In the genomic region with DNA sequence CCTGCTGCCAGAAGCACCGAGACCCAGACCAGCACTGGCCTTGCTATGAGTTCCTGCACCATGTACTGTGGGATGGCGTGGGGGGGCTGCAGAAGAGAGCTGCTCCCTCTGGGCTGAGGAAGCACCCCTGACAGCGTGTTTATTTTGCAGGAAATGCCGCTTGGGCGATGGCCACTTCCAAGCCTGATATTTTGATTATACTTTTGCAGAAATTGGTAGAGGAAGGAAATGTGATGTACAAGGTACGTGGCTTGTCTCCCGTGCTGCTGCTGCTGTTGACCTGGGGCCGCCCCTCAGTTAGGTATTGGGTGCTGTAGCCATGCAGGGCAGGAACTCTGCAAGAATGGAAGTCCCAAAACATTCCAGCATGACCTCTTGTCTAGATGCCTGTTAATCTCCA, we compare ENCODE assay signal across 11 mouse cellular contexts. TPM values are rescaled to one million over a fixed set of nuclear protein-coding genes. Genes with fewer than 3 reads are reported as not detected.
DNase-seq lines count a peak whose midpoint lies in the region; ATAC-seq and TF ChIP-seq lines count a peak whose summit lies in the region.
"Had no signal": no experiment of that assay in that cellular context is flagged by ENCODE, and none has a peak within 500 bp of the region (broad histone marks: within the 10 kb centered on the region; RNA-seq: fewer than 3 reads in every experiment).

No protein-coding gene starts in this region.

- no peak for TF ChIP-seq CTCF in heart, postnatal 0 days (IDR thresholded peaks at IDR 0.05; ENCODE audit: low read depth)
- TF ChIP-seq CTCF in lung, embryonic 14.5 days (IDR thresholded peaks at IDR 0.05; ENCODE audit: low read depth), result no peak

- H3K4me2 ChIP-seq in hindbrain, embryonic 13.5 days, result no peak overlapping the region
- no peak overlapping the region for H3K4me2 ChIP-seq in hindbrain, embryonic 11.5 days (replicated peaks; ENCODE audit: low read depth, low read length)
- no peak overlapping the region for H3K4me2 ChIP-seq in heart, postnatal 0 days (ENCODE audit: low read depth, low read length)
- no peak overlapping the region for H3K4me2 ChIP-seq in lung, embryonic 14.5 days
- H3K4me2 ChIP-seq: embryonic facial prominence, embryonic 12.5 days had no signal

- H3K36me3 ChIP-seq in hindbrain, embryonic 13.5 days, result peaks cover 24% of the 10 kb centered on the region
- no peaks in the 10 kb centered on the region; the same call in 1 of the 2 replicates for H3K36me3 ChIP-seq in hindbrain, embryonic 11.5 days (ENCODE audit: control insufficient read depth, insufficient read depth, low read length)
- peaks cover 63% of the 10 kb centered on the region for H3K36me3 ChIP-seq in heart, postnatal 0 days (replicated peaks; ENCODE audit: control insufficient read depth, insufficient read depth, low read length)
- peaks cover 72% of the 10 kb centered on the region for H3K36me3 ChIP-seq in lung, embryonic 14.5 days (ENCODE audit: insufficient read depth)

- H3K27me3 ChIP-seq in hindbrain, embryonic 13.5 days, result no peaks in the 10 kb centered on the region
- no peaks in the 10 kb centered on the region for H3K27me3 ChIP-seq in hindbrain, embryonic 11.5 days (ENCODE audit: control insufficient read depth, insufficient read depth, low read length)
- H3K27me3 ChIP-seq in heart, postnatal 0 days (ENCODE audit: control insufficient read depth, insufficient read depth, low read length), result no peaks in the 10 kb centered on the region
- no peaks in the 10 kb centered on the region for H3K27me3 ChIP-seq in lung, embryonic 14.5 days (ENCODE audit: insufficient read depth, low read length)
- H3K27me3 ChIP-seq: embryonic facial prominence, embryonic 12.5 days had no signal

- ATAC-seq in hindbrain, embryonic 13.5 days (ENCODE audit: low FRiP score), result no peak
- no peak for ATAC-seq in hindbrain, embryonic 11.5 days (ENCODE audit: low FRiP score)
- no peak for ATAC-seq in heart, postnatal 0 days (ENCODE audit: insufficient read depth, low read depth)
- ATAC-seq in lung, embryonic 14.5 days (ENCODE audit: insufficient read depth), result no peak
- ATAC-seq in megakaryocyte progenitor cell, adult 5-6 weeks (replicated peaks; ENCODE audit: poor library complexity), result no peak

- peak overlapping the region; percentile 80 for H3K27ac ChIP-seq in hindbrain, embryonic 13.5 days
- H3K27ac ChIP-seq in hindbrain, embryonic 11.5 days (ENCODE audit: low read depth, low read length), result no peak overlapping the region
- peak overlapping the region; percentile 58; the same call in 1 of the 2 replicates for H3K27ac ChIP-seq in heart, postnatal 0 days (ENCODE audit: low read depth)
- 0 out of 2 replicates have a peak overlapping the region, but pooled peaks have one; percentile 6 for H3K27ac ChIP-seq in lung, embryonic 14.5 days (ENCODE audit: low read depth)
- H3K27ac ChIP-seq: embryonic facial prominence, embryonic 12.5 days had no signal

- peaks cover 25% of the 10 kb centered on the region for H3K4me1 ChIP-seq in hindbrain, embryonic 13.5 days (replicated peaks)
- no peaks in the 10 kb centered on the region for H3K4me1 ChIP-seq in hindbrain, embryonic 11.5 days (replicated peaks; ENCODE audit: control insufficient read depth, insufficient read depth, low read length)
- H3K4me1 ChIP-seq in heart, postnatal 0 days (ENCODE audit: control insufficient read depth, insufficient read depth), result peaks cover 7% of the 10 kb centered on the region; the same call in 1 of the 2 replicates
- 0 out of 2 replicates have a peak, but pooled peaks cover 2% of the 10 kb centered on the region for H3K4me1 ChIP-seq in lung, embryonic 14.5 days (ENCODE audit: insufficient read depth)

- no peaks in the 10 kb centered on the region for H3K9me3 ChIP-seq in hindbrain, embryonic 13.5 days
- H3K9me3 ChIP-seq in hindbrain, embryonic 11.5 days (ENCODE audit: control insufficient read depth, low read length), result no peaks in the 10 kb centered on the region
- no peaks in the 10 kb centered on the region for H3K9me3 ChIP-seq in heart, postnatal 0 days (replicated peaks; ENCODE audit: control insufficient read depth, low read length)
- no peaks in the 10 kb centered on the region for H3K9me3 ChIP-seq in lung, embryonic 14.5 days (ENCODE audit: low read depth, low read length)
- H3K9me3 ChIP-seq: embryonic facial prominence, embryonic 12.5 days had no signal

- H3K4me3 ChIP-seq in hindbrain, embryonic 13.5 days, result no peak overlapping the region
- H3K4me3 ChIP-seq in hindbrain, embryonic 11.5 days (ENCODE audit: low read depth, low read length), result no peak overlapping the region
- no peak overlapping the region for H3K4me3 ChIP-seq in heart, postnatal 0 days (ENCODE audit: low read depth, low read length)
- H3K4me3 ChIP-seq in lung, embryonic 14.5 days (ENCODE audit: low read depth, low read length), result no peak overlapping the region
- H3K4me3 ChIP-seq: embryonic facial prominence, embryonic 12.5 days had no signal

- WGBS in hindbrain, embryonic 13.5 days, result 90% methylated on average over 8 of the region's 8 CpGs
- 90% methylated on average over 8 of the region's 8 CpGs for WGBS in hindbrain, embryonic 11.5 days
- 67% methylated on average over 8 of the region's 8 CpGs for WGBS in heart, postnatal 0 days
- 62% methylated on average over 8 of the region's 8 CpGs for WGBS in lung, embryonic 14.5 days

- peak; percentile 75; the same call in 1 of the 2 replicates for TF ChIP-seq EP300 in heart, postnatal 0 days (IDR thresholded peaks at IDR 0.05; ENCODE audit: low read depth)

- no peak overlapping the region for H3K9ac ChIP-seq in hindbrain, embryonic 13.5 days
- no peak overlapping the region for H3K9ac ChIP-seq in hindbrain, embryonic 11.5 days (ENCODE audit: low read depth, low read length)
- H3K9ac ChIP-seq in heart, postnatal 0 days (replicated peaks; ENCODE audit: low read depth, low read length), result no peak overlapping the region
- no peak overlapping the region for H3K9ac ChIP-seq in lung, embryonic 14.5 days
- H3K9ac ChIP-seq: embryonic facial prominence, embryonic 12.5 days had no signal

- no peak for DNase-seq in hindbrain, embryonic 11.5 days (ENCODE audit: low spot score)
- peak; percentile 46 for DNase-seq in adrenal gland, postnatal 14 days
- no peak for DNase-seq in heart, postnatal 0 days (ENCODE audit: low spot score)
- DNase-seq in lung, embryonic 14.5 days, result peak; percentile 27
- no peak for DNase-seq in retina, postnatal 1 day
- DNase-seq: cerebellum, adult 18-20 months; right cerebral cortex, postnatal 4 days; thymus, postnatal 14 days had no signal

RNA-seq across cellular contexts. Expression of gene Wdsub1, which starts 43.6 kb away (rescaled TPM):
- polyA plus RNA-seq in hindbrain, embryonic 13.5 days (2015; fragmentation: Nextera tagmentation; extraction: Ambion mirVana), result 15.0 and 17.3 TPM in 2 replicates
- polyA plus RNA-seq in hindbrain, embryonic 11.5 days (2014; fragmentation: Nextera tagmentation; extraction: Ambion mirVana), result 20.0 and 21.9 TPM in 2 replicates
- total RNA-seq in adrenal gland, postnatal 14 days (2021), result 16.7 and 19.7 TPM in 2 replicates
- total RNA-seq in heart, postnatal 0 days (2014; rRNA removed; ENCODE audit: low replicate concordance), result 268 and 306 TPM in 2 replicates
- 42.8 and 43.2 TPM in 2 replicates for polyA plus RNA-seq in heart, postnatal 0 days (2015; fragmentation: Nextera tagmentation; extraction: Ambion mirVana)
- 35.1 and 37.5 TPM in 2 replicates for polyA plus RNA-seq in lung, embryonic 14.5 days (2014; fragmentation: Nextera tagmentation; extraction: Ambion mirVana)
- 8.2 and 9.3 TPM in 2 replicates for total RNA-seq in megakaryocyte progenitor cell, adult 5-6 weeks (2015)
- 10.2 and 12.2 TPM in 2 replicates for total RNA-seq in megakaryocyte progenitor cell, adult 5-6 weeks (2017)

Comparison
In these comparisons a context has a peak if more than half of its experiments do, and no peak if none do; other contexts are left out.
1. DNase-seq: peak in adrenal gland, postnatal 14 days (single experiment) and lung, embryonic 14.5 days (single experiment); none in hindbrain, embryonic 11.5 days (single experiment), heart, postnatal 0 days (single experiment) and retina, postnatal 1 day (single experiment).